Mouse (Mus musculus) mammary gland, adult 2 months (tissue): ENCODE results near the gene Rhox3c. TPM values are rescaled to one million over a fixed set of nuclear protein-coding genes. Genes with fewer than 3 reads are reported as not detected.

Experiments used
- polyA plus RNA-seq: library from polyadenylated mRNA; depleted of rRNA; stranded (reverse); fragments of >200 nt; gene quantifications from 2 replicates; pipeline ENCODE4 v1.2.3, GENCODE M21; 2012; ENCODE audit warnings: low replicate concordance; rRNA removed

Rhox3c gene
- polyA plus RNA-seq = not detected in 2 replicates

GRCm38 (mm10) chrX:37458285-37458684 lies at the start of gene Rhox3c:
Gene Rhox3c (plus strand): TSS chrX:37458585.

GRCm38 (mm10) chrX:37411767-37412166 lies 46.6 kb upstream of the Rhox3c start, which contains the start of gene Rhox2b:
Gene Rhox2b (plus strand): TSS chrX:37412067.

GRCm38 (mm10) chrX:37432194-37432593 lies 26.2 kb upstream of the Rhox3c start, which contains the start of gene Rhox4b:
Gene Rhox4b (plus strand): TSS chrX:37432494.

GRCm38 (mm10) chrX:37453380-37453779 lies 5.0 kb upstream of the Rhox3c start, which contains the start of gene Rhox2c:
Gene Rhox2c (plus strand): TSS chrX:37453680.

GRCm38 (mm10) chrX:37480037-37480436 lies 21.7 kb downstream of the Rhox3c start, which contains the start of gene Rhox4c:
Gene Rhox4c (plus strand): TSS chrX:37480337.

GRCm38 (mm10) chrX:37514059-37514458 lies 55.7 kb downstream of the Rhox3c start, which contains the start of gene Rhox4d:
Gene Rhox4d (plus strand): TSS chrX:37514359.

Other genes with a start within 250 kb of the Rhox3c start
- gene Gm9, start 247.5 kb upstream of the Rhox3c start, polyA plus RNA-seq = not detected in 2 replicates
- gene Rhox1, start 236.3 kb upstream of the Rhox3c start, polyA plus RNA-seq = not detected in 2 replicates
- not detected in 2 replicates for gene Rhox2a, start 213.6 kb upstream of the Rhox3c start, polyA plus RNA-seq
- gene Rhox3a, start 208.7 kb upstream of the Rhox3c start, polyA plus RNA-seq = not detected in 2 replicates
- not detected in 2 replicates for gene Rhox4a, start 193.2 kb upstream of the Rhox3c start, polyA plus RNA-seq
- gene Rhox3a2, start 78.6 kb upstream of the Rhox3c start, polyA plus RNA-seq = not detected in 2 replicates
- not detected in 2 replicates for gene Rhox4a2, start 67.7 kb upstream of the Rhox3c start, polyA plus RNA-seq
- not detected in 2 replicates for gene Rhox2b, start 46.5 kb upstream of the Rhox3c start, polyA plus RNA-seq
- gene Rhox4b, start 26.1 kb upstream of the Rhox3c start, polyA plus RNA-seq = not detected in 2 replicates
- not detected in 2 replicates for gene Rhox2c, start 4.9 kb upstream of the Rhox3c start, polyA plus RNA-seq
- not detected in 2 replicates for gene Rhox4c, start 21.8 kb downstream of the Rhox3c start, polyA plus RNA-seq
- not detected in 2 replicates for gene Rhox2d, start 34.8 kb downstream of the Rhox3c start, polyA plus RNA-seq
- not detected in 2 replicates for gene Rhox4d, start 55.8 kb downstream of the Rhox3c start, polyA plus RNA-seq
- gene Rhox2e, start 71.9 kb downstream of the Rhox3c start, polyA plus RNA-seq = not detected in 2 replicates
- not detected in 2 replicates for gene Rhox3e, start 83.4 kb downstream of the Rhox3c start, polyA plus RNA-seq
- not detected in 2 replicates for gene Rhox4e, start 98.8 kb downstream of the Rhox3c start, polyA plus RNA-seq
- gene Rhox2f, start 112.8 kb downstream of the Rhox3c start, polyA plus RNA-seq = not detected in 2 replicates
- gene Rhox3f, start 122.4 kb downstream of the Rhox3c start, polyA plus RNA-seq = not detected in 2 replicates
- not detected in 2 replicates for gene Rhox4f, start 149.1 kb downstream of the Rhox3c start, polyA plus RNA-seq
- gene Rhox3g, start 170.0 kb downstream of the Rhox3c start, polyA plus RNA-seq = not detected in 2 replicates
- not detected in 2 replicates for gene Rhox2g, start 184.9 kb downstream of the Rhox3c start, polyA plus RNA-seq
- not detected in 2 replicates for gene Rhox4g, start 192.7 kb downstream of the Rhox3c start, polyA plus RNA-seq
- not detected in 2 replicates for gene Rhox3h, start 210.2 kb downstream of the Rhox3c start, polyA plus RNA-seq
- gene Rhox2h, start 214.7 kb downstream of the Rhox3c start, polyA plus RNA-seq = not detected in 2 replicates